Mouse (Mus musculus): Measurements from ENCODE around the gene Akip1. TPM values are rescaled to one million over a fixed set of nuclear protein-coding genes. Genes with fewer than 3 reads are reported as not detected.
A peak's percentile ranks its signal among the peaks of the same experiment; 100 is the strongest.

Gene Akip1
- polyA plus RNA-seq, 1 experiment: 21.5 TPM

DNA sequence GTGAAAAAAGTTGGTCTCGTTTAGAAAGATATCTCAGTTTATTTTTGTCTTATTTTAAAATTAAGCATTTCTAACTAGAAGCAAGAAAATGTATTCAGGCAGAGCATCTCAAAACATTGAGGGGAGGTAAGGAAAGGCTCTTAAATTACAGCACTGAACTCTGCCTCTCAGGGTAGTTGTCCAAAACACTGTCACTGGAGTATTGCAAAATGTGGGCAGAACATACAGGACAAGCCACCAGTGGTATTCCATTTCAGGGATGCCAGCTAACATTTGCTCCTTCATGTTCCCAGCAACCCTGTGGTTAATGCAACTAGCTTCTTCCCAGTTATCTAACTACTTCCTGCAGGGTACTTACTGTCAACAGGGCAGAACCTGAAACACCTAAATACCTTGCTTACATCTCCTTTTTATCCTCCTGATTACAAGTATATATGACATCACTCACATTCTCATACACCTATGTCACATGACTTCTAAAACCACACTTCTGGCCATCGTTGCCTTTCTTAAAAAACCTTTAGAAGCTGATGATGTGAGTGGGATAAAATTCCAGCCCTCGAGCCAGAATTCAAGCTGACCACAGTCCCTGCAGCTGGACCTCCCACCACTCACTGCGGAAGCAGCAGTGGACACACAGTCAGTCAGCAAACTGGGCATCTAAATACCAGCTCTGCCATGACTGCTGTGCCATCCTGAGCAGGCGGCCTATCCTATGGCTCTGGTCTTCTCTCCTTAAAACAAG lies 33.9 kb upstream of the Akip1 start:
- no peak overlapping the region for H3K27ac ChIP-seq (ENCODE audit: insufficient read depth, low read length)
- no peak overlapping the region for H3K4me3 ChIP-seq (ENCODE audit: low read depth, low read length)
- no peaks in the 10 kb centered on the region for H3K4me1 ChIP-seq (ENCODE audit: control insufficient read depth, insufficient read depth, low read length)
- no peaks in the 10 kb centered on the region for H3K36me3 ChIP-seq (ENCODE audit: control insufficient read depth, insufficient read depth, low read length, poor library complexity, severe bottlenecking)
- TF ChIP-seq CTCF (IDR thresholded peaks at IDR 0.05; ENCODE audit: low read depth, low read length) (no peak), EP300 (IDR thresholded peaks at IDR 0.05; ENCODE audit: insufficient read depth, low read depth, low read length) (no peak), POLR2A (IDR thresholded peaks at IDR 0.05; ENCODE audit: insufficient read depth, low read length) (no peak)
- no peak overlapping the region for H3K9ac ChIP-seq (ENCODE audit: low read depth, poor library complexity, severe bottlenecking)
- no peaks in the 10 kb centered on the region for H3K9me3 ChIP-seq (replicated peaks; ENCODE audit: control insufficient read depth, insufficient read depth, low read length, poor library complexity, severe bottlenecking)
- H3K27me3 ChIP-seq (ENCODE audit: control insufficient read depth, insufficient read depth, low read length, poor library complexity, severe bottlenecking): no peaks in the 10 kb centered on the region; the same call in 1 of the 2 replicates

DNA sequence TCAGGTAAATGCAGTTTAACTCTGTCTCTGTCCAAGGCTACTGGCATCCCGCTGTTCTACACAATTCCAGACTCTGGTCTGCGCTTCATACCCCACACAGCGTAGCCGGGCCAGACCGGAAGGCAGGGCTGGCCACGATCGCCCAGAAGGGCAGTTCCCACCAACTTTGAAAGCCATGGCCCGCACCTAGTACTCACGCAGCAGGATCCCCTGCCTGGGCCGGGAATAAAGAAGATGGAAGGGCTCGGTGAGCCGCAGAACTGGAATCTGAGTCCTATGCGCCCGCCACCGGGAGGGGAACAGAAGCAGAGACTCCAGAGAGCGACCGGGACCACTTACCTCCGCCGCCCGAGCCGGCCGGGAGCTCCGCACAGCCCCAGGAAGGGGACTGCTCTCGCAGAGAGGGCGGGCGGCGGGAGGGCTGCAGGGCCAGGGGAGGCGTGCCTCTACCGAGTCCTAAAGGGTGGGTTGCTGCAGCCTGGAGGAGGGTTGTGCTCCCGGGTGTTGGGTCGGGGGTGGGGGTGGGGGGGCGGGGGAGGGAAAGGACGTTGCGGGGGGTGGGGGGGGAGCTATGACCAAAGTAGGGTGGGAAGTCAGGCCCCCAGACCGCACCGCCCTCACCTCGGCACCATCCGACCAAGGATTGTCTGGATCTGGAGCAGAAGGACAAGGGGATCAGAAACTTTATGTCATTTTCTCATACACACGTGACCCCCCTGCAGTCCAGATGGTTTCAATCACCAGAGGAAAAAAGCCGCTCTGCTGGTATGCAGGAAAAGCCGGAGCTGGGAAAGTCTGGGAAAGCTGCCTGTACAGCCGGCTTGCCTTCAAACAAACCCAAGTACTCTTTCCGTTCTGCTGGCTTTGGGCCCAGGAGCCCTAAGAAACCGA lies 31.7 kb upstream of the Akip1 start:
- no peak overlapping the region for H3K27ac ChIP-seq (ENCODE audit: insufficient read depth, low read length)
- H3K4me1 ChIP-seq (ENCODE audit: control insufficient read depth, insufficient read depth, low read length): no peaks in the 10 kb centered on the region

DNA sequence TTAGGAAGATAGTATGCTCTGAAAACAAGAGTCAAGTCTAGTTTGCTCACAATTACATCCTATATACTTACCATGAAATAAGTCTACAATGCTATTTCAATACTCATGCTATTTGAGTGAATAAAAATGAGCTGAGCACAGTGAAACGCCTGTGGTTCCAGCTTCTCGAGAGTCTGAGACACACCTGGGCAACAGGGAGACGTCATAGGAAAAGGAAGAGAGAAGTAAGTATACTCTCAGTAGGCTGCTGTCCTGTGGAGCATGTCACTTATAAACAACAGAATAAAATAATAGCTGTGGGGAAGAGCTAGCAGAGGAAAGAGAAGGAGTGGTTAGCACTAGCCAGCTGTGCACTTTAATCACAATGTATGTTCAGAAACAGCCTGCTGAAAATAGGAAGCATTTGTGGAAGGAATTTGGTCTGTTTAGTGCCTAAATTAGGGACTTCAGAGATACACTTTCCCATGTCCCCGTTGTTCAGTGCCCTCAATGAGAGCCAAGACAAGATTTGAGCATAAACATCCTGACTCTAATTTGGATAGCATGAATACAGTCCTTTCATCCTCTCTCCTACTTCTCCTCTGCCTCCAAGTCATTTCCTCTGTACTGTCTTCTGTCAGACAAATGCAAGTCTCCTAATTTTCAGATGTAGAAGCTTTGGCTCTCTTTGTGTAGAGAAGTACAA lies 28.4 kb upstream of the Akip1 start:
- Histone ChIP-seq H3K27ac (ENCODE audit: insufficient read depth, low read length) (no peak overlapping the region), H3K4me3 (ENCODE audit: low read depth, low read length) (no peak overlapping the region), H3K9me3 (replicated peaks; ENCODE audit: control insufficient read depth, insufficient read depth, low read length, poor library complexity, severe bottlenecking) (no peaks in the 10 kb centered on the region), H3K9ac (ENCODE audit: low read depth, poor library complexity, severe bottlenecking) (no peak overlapping the region), H3K4me1 (ENCODE audit: control insufficient read depth, insufficient read depth, low read length) (no peaks in the 10 kb centered on the region), H3K27me3 (ENCODE audit: control insufficient read depth, insufficient read depth, low read length, poor library complexity, severe bottlenecking) (no peaks in the 10 kb centered on the region; the same call in 1 of the 2 replicates), H3K36me3 (ENCODE audit: control insufficient read depth, insufficient read depth, low read length, poor library complexity, severe bottlenecking) (no peaks in the 10 kb centered on the region)
- TF ChIP-seq EP300 (IDR thresholded peaks at IDR 0.05; ENCODE audit: insufficient read depth, low read depth, low read length): no peak
- TF ChIP-seq POLR2A (IDR thresholded peaks at IDR 0.05; ENCODE audit: insufficient read depth, low read length): no peak
- no peak for TF ChIP-seq CTCF (IDR thresholded peaks at IDR 0.05; ENCODE audit: low read depth, low read length)

More for the DNA sequence above, 31.7 kb upstream of the Akip1 start:
- Histone ChIP-seq H3K4me3 (ENCODE audit: low read depth, low read length) (peak overlapping the region; percentile 64), H3K9me3 (replicated peaks; ENCODE audit: control insufficient read depth, insufficient read depth, low read length, poor library complexity, severe bottlenecking) (no peaks in the 10 kb centered on the region), H3K36me3 (ENCODE audit: control insufficient read depth, insufficient read depth, low read length, poor library complexity, severe bottlenecking) (no peaks in the 10 kb centered on the region), H3K27me3 (ENCODE audit: control insufficient read depth, insufficient read depth, low read length, poor library complexity, severe bottlenecking) (no peaks in the 10 kb centered on the region; the same call in 1 of the 2 replicates), H3K9ac (ENCODE audit: low read depth, poor library complexity, severe bottlenecking) (peak overlapping the region; percentile 61)
- no peak for TF ChIP-seq EP300 (IDR thresholded peaks at IDR 0.05; ENCODE audit: insufficient read depth, low read depth, low read length)
- TF ChIP-seq POLR2A (IDR thresholded peaks at IDR 0.05; ENCODE audit: insufficient read depth, low read length): no peak
- TF ChIP-seq CTCF (IDR thresholded peaks at IDR 0.05; ENCODE audit: low read depth, low read length): no peak

DNA sequence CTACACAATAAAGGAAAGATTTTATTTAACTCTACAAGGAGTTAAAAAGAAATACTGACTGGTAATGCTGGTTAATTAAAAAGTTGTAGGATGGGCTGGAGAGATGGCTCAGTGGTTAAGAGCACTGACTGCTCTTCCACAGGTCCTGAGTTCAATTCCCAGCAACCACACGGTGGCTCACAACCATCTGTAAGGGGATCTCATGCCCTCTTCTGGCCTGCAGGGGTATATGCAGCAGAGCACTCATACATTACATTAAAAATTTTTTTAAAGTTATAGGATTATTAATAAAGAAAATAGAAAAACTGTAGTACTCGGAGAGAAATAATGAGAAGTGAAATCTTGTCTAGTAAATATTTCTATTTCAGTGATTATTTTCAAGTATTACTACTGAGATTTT lies 23.2 kb upstream of the Akip1 start:
- no peak overlapping the region for H3K9ac ChIP-seq (ENCODE audit: low read depth, poor library complexity, severe bottlenecking)
- TF ChIP-seq CTCF (IDR thresholded peaks at IDR 0.05; ENCODE audit: low read depth, low read length) (peak; percentile 20), POLR2A (IDR thresholded peaks at IDR 0.05; ENCODE audit: insufficient read depth, low read length) (no peak), EP300 (IDR thresholded peaks at IDR 0.05; ENCODE audit: insufficient read depth, low read depth, low read length) (no peak)
- no peak overlapping the region for H3K27ac ChIP-seq (ENCODE audit: insufficient read depth, low read length)
- no peaks in the 10 kb centered on the region for H3K36me3 ChIP-seq (ENCODE audit: control insufficient read depth, insufficient read depth, low read length, poor library complexity, severe bottlenecking)
- H3K27me3 ChIP-seq (ENCODE audit: control insufficient read depth, insufficient read depth, low read length, poor library complexity, severe bottlenecking): no peaks in the 10 kb centered on the region
- H3K4me1 ChIP-seq (ENCODE audit: control insufficient read depth, insufficient read depth, low read length): no peaks in the 10 kb centered on the region
- H3K4me3 ChIP-seq (ENCODE audit: low read depth, low read length): no peak overlapping the region
- H3K9me3 ChIP-seq (replicated peaks; ENCODE audit: control insufficient read depth, insufficient read depth, low read length, poor library complexity, severe bottlenecking): no peaks in the 10 kb centered on the region

DNA sequence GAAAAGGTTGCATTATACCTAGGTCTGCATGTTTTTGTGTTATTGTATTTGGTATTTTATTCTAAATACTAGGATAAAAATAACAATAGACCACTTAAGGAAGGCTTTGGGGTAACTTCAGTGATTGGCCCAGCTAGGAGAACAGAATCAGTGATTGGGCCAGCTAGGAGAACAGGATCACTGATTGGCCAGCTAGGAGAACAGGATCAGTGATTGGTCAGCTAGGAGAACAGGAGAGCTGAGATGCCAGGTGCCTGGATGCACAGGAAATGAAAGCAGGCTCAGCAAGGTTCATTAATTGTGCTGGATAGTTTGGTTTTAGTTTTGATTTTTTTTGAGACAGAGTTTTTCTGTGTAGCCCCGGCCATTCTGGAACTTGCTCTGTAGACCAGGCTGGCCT lies 22.6 kb upstream of the Akip1 start:
- no peak overlapping the region for H3K9ac ChIP-seq (ENCODE audit: low read depth, poor library complexity, severe bottlenecking)
- H3K9me3 ChIP-seq (replicated peaks; ENCODE audit: control insufficient read depth, insufficient read depth, low read length, poor library complexity, severe bottlenecking): no peaks in the 10 kb centered on the region
- no peaks in the 10 kb centered on the region for H3K4me1 ChIP-seq (ENCODE audit: control insufficient read depth, insufficient read depth, low read length)
- no peak overlapping the region for H3K27ac ChIP-seq (ENCODE audit: insufficient read depth, low read length)
- H3K27me3 ChIP-seq (ENCODE audit: control insufficient read depth, insufficient read depth, low read length, poor library complexity, severe bottlenecking): no peaks in the 10 kb centered on the region
- TF ChIP-seq POLR2A (IDR thresholded peaks at IDR 0.05; ENCODE audit: insufficient read depth, low read length) (no peak), EP300 (IDR thresholded peaks at IDR 0.05; ENCODE audit: insufficient read depth, low read depth, low read length) (no peak)
- H3K4me3 ChIP-seq (ENCODE audit: low read depth, low read length): no peak overlapping the region
- H3K36me3 ChIP-seq (ENCODE audit: control insufficient read depth, insufficient read depth, low read length, poor library complexity, severe bottlenecking): no peaks in the 10 kb centered on the region
